Mouse (Mus musculus) kidney, postnatal 25 days (tissue): Measurements from ENCODE around the gene Prdm10.

Experiments used
- DNase-seq, 2 experiments: peaks; one replicate each; pipeline ENCODE4 v3.0.0; 2021; ENCODE audit warnings: mixed read lengths in 2 of 2

Prdm10 gene

GRCm38 (mm10) chr9:31280366-31281010 lies at the start of gene Prdm10:
TSS of gene Prdm10 (plus strand) at chr9:31280538.
- peak; percentile 95 to 98 for DNase-seq

- no peak for DNase-seq
Observed at GRCm38 (mm10) chr9:31235030-31235429, 45.3 kb upstream of the Prdm10 start.

DNA sequence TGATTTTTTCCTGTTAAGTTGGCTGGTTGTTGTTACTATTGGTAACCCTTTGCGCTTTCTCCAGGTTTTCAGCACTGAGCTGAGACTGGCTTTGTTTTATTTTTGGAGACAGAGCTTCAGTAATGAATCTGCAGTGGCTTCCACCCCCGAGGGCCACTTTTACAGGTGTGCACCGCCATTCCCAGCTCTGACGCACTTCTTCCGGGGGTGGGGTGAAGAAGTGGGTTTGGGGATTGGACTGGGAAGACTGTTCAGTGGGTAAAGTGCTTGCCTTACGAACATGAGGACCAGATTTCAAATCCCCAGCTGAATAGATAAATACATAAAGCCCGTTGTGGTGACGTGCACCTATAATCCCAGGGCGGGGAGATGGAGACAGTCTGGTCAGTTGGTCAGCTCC lies 44.8 kb upstream of the Prdm10 start:
- no peak for DNase-seq

DNA sequence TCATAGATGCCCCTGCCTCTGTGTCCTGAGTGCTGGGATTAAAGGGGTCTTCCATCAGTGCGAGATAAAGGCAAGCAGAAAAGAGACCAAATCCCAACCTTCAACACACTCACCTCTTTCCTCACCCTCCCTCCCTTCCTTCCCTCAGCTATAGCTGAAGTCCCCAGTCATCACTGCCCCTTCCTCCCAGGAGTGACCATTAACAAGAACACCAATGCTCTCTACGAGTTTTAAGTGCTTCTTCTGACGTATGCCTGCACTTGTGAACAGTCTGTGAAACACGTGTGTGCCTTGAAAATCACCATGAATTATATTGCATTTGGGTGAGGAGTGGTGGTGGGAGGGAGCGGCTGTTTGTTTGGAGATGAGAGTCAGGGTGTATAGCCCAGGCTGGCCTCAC lies 44.3 kb upstream of the Prdm10 start:
- no peak for DNase-seq

GRCm38 (mm10) chr9:31238526-31238925 lies 41.8 kb upstream of the Prdm10 start:
- DNase-seq = no peak

- DNase-seq = no peak
Observed at GRCm38 (mm10) chr9:31239551-31239950, 40.8 kb upstream of the Prdm10 start.

DNA sequence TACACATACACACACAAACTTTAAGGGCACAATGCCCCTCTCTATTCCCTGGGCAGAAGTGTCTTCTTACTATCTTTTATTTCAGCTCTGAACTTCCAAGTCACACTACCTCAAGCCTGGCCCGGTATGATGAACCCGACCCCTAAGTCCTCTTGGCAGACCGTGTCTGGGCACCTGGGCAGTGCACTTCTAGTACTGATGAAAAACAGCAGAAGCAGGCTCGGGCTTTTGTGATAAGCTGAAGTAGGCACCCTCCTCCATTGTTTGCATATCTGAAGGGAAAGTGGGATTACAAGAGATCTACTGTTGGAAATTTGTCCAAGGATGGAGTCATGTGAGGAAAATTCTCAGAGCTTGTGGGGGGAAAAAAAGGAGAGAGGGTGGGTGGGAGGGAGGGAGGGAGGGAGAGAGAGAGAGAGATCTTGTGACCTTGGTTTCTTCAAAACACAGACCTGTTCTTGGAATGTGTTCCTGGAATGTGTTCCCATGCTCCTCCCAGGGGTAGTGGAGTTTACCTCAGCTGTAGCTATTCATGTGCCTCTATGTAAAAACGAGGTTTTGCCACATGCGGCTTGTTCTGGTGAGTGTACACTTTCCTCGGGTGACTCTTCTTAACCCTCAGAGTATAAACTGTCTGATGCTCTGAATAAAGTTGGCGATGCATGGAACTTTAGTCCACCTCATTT lies 39.7 kb upstream of the Prdm10 start:
- DNase-seq = no peak

DNA sequence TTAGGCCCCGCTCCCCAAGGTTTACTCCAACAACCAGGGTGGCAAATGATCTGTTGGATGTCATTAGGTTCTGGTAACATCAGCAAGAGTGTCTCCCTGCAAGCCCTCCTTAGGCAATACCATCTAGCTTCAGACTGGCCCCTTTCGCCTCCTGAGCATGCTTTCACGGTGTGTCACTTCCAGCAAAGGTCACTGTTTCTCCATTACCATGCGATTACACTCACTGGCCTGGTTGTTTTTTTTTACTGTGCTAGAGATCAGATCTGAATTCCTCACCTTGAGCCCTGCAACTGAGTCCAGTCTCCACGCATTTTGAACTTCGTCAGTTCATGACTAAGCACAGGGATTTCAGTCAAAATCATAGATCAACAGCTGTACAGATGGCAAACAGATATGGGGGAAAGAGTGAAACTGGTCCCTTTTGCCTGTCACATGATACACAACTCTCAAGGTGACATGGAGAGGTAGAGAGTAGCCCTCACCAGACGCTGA lies 39.1 kb upstream of the Prdm10 start:
- DNase-seq = no peak

- DNase-seq = no peak
Observed at GRCm38 (mm10) chr9:31243306-31243938, 36.9 kb upstream of the Prdm10 start.

DNA sequence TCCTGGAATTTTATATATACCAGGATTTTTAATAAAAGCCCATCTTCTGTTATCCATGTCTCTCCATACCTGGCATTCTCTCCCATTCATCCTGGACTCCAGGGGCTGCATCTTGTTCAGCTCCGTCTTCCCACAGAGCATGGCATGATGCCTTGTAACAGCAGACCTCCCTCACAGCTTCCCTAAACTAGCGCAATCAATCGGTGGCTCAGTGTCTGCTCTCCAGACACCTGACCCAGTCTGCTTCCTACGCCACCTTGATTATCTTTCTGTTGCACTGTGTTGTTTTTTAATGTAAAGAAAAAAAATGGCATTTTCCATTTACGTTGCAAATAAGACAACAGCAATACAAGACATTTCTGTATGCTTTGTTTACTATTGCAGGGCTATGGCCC lies 36.4 kb upstream of the Prdm10 start:
- no peak for DNase-seq

DNA sequence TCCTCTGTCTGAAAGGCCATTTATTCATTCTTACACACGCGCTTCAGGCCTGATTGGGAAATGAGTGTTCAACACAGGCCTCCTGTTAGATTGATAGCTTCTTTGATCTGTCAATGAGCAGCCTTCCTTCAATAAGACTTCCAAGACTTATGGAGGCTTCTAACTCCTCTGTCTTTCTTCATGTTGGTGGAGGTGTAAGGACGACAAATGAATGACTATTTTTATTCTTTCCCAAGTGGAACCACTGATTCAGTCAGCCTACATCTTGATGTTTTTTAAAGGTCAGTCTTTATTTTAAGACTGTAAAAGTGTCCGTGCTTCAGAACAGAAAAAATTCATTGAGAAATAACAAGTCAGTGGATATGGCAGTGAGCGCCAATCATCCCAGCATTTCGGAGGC lies 35.3 kb upstream of the Prdm10 start:
- no peak for DNase-seq

- DNase-seq = no peak
Observed at GRCm38 (mm10) chr9:31246421-31246820, 33.9 kb upstream of the Prdm10 start.

- DNase-seq = no peak
Observed at GRCm38 (mm10) chr9:31247447-31248220, 32.7 kb upstream of the Prdm10 start.

DNA sequence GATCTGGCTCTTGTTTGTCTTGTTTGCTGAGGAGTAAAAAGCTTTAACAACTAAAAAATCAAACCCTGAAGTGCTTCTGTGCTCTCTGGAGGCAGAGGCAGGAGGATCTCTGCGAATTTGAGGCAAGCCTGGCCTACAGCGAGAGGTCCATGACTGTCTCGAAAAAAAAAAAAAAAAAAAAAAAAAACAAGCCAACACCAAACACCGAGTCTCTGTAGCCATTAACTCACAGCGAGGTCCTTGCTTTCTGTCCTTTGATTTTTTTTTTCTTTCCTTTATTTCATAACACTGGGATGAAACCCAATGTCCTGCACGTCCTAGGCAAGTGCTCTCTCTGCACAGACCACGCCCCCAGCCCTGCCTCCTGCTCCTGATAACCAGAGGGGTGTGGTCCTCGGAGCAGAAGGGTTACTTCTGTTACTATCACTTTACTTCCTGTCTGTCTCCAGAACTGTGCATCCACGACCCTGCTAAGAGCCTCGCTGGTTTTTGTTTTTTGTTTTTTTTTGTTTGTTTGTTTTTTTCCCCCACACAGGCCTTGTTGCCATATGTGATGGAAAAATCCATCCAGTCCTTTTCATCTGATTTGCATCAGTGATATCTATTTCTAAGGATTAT lies 28.0 kb upstream of the Prdm10 start:
- peak; percentile 50 to 64 for DNase-seq

GRCm38 (mm10) chr9:31253311-31253734 lies 27.0 kb upstream of the Prdm10 start:
- DNase-seq = peak; percentile 21 to 51

- no peak for DNase-seq
Observed at GRCm38 (mm10) chr9:31253866-31254696, 26.3 kb upstream of the Prdm10 start.

GRCm38 (mm10) chr9:31254697-31255004 lies 25.7 kb upstream of the Prdm10 start:
- no peak for DNase-seq

DNA sequence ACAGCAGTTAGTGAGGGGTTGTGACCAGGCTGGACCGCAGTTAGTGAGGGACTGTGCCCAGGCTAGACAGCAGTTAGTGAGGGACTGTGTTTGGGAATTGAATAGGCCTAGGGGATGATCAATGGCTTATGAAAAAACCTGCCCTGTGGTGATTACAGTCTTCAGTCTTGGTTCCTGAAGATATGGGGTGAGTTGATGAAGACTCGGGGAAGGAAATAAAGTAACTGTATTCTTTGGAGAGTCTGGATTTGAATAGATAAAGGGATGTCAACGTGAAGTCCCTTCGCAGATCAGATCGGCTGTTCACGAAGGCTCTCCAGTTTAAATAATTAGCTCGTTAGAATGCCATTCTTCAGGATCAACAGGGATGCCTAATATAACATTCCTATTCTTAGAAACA lies 24.4 kb upstream of the Prdm10 start:
- DNase-seq = no peak

DNA sequence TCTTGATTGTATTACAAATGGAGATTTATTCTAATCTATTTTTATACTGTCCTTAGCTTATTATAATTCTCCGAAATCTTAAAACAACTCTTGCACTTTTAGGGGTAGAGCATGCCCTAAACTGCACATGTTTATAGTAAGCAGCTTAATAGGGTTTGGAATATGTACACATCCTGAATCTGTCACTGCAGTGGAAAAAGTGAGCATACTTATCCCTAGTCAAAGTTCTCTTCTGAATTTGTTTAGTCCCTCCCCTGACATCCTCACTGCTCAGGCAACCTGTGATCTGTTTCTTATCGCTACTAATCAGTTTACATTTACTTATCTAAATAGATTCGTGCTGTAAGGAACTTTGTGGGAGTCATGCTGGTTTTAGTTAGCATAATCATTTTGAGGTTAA lies 22.1 kb upstream of the Prdm10 start:
- no peak for DNase-seq

DNA sequence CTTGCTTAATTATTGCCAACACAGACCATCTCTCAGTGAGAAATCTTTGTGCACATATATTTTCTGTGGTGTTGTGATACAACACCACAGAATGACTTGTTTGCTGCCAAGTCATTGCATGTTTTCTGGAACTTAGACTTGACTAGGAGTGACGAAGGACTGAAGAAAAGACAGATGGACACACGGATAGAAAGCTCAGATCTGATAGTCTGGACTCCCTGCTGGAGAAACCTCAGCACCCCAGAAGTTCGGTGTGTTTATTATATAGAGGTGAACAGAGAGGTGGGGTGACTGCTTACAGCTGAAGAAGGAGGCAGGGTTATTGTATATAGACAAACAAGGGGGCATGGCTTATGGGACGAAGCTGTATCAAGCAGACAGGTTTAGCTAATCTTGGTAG lies 20.1 kb upstream of the Prdm10 start:
- DNase-seq = no peak

- peak; percentile 50 to 82 for DNase-seq
Observed at GRCm38 (mm10) chr9:31262226-31263105, 17.9 kb upstream of the Prdm10 start.
